Mouse (Mus musculus) neural tube, embryonic 15.5 days (tissue): ENCODE data around the gene Lin9. TPM values are rescaled to one million over a fixed set of nuclear protein-coding genes. Genes with fewer than 3 reads are reported as not detected.

Experiments
- polyA plus RNA-seq: library from polyadenylated mRNA; unstranded; fragments of >200 nt; fragmentation: Nextera tagmentation; extraction: Ambion mirVana; gene quantifications from 2 replicates; pipeline ENCODE4 v1.2.1, GENCODE M21; 2015

The Lin9 gene
- polyA plus RNA-seq, 1 experiment from 2014 or later = 8.3 TPM

Other genes starting within 250 kb of the Lin9 start
- 21.8 and 23.5 TPM in 2 replicates for gene Stum, start 157.6 kb upstream of the Lin9 start, polyA plus RNA-seq
- 89.1 and 93.8 TPM in 2 replicates for gene Parp1, start 72.2 kb upstream of the Lin9 start, polyA plus RNA-seq
- gene Mixl1, start 55.9 kb downstream of the Lin9 start, polyA plus RNA-seq = 0.08 TPM in 1 of 2 replicates, not detected in the other
- 23.5 and 24.4 TPM in 2 replicates for gene Acbd3, start 84.9 kb downstream of the Lin9 start, polyA plus RNA-seq
- gene H3f3a, start 172.8 kb downstream of the Lin9 start, polyA plus RNA-seq = 2,562 and 2,745 TPM in 2 replicates
- gene Sde2, start 210.0 kb downstream of the Lin9 start, polyA plus RNA-seq = 28.0 and 30.8 TPM in 2 replicates